Comparison of ENCODE assay signal across 29 mouse cellular contexts in the genomic region with DNA sequence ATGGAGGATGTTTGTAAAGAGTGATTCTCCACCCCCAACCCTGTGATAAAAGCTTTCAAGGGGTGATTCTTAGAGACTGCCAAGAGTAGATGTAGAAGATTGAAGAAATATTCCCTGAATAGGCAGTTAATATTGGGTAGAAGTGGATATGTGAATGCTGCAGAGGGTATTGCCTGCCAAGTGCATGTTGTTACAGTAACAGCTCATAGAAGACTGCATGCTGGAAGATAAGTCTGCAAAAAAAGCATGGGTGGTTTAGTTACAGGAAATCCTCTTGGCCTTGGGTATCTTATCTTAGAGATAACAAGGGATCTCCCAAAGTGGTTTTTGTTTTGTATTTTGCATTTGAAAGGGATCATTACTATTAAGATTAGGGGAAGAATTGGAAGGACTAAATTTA. TPM values are rescaled to one million over a fixed set of nuclear protein-coding genes. Genes with fewer than 3 reads are reported as not detected.
DNase-seq lines count a peak whose midpoint lies in the region; ATAC-seq and TF ChIP-seq lines count a peak whose summit lies in the region.
"Had no signal": no experiment of that assay in that cellular context is flagged by ENCODE, and none has a peak within 500 bp of the region (broad histone marks: within the 10 kb centered on the region; RNA-seq: fewer than 3 reads in every experiment).

No protein-coding gene starts in this region.

- no peaks in the 10 kb centered on the region for H3K9me3 ChIP-seq in liver, embryonic 11.5 days (ENCODE audit: control insufficient read depth, low read length)
- H3K9me3 ChIP-seq in liver, embryonic 12.5 days (replicated peaks): no peaks in the 10 kb centered on the region
- H3K9me3 ChIP-seq: embryonic facial prominence, embryonic 13.5 days; embryonic facial prominence, embryonic 15.5 days; forebrain, embryonic 10.5 days; forebrain, embryonic 12.5 days had no signal

- no peak for DNase-seq in liver, embryonic 11.5 days (ENCODE audit: low spot score)
- DNase-seq in testis, postnatal 14 days (ENCODE audit: low spot score): no peak
- DNase-seq in cerebellum, postnatal 10 days: no peak
- DNase-seq in urinary bladder, postnatal 36 days (ENCODE audit: low spot score in 2 of 2): no peak
- DNase-seq: adrenal gland, adult 2 months; adrenal gland, postnatal 10 days; adrenal gland, postnatal 25 days; cerebellum, adult 11 months; cerebellum, adult 18-20 months; cerebellum, adult 8-10 months; cerebellum, adult 9-11 months; cerebellum, postnatal 25 days; embryo, embryonic 11 days had no signal

- peaks cover 3% of the 10 kb centered on the region; the same call in 1 of the 2 replicates for H3K4me1 ChIP-seq in liver, embryonic 11.5 days (replicated peaks; ENCODE audit: control insufficient read depth, insufficient read depth, low read length)
- H3K4me1 ChIP-seq in liver, embryonic 12.5 days: peaks cover 10% of the 10 kb centered on the region
- no peaks in the 10 kb centered on the region for H3K4me1 ChIP-seq in testis, adult 2 months (ENCODE audit: control insufficient read depth, insufficient read depth, low read length)
- H3K4me1 ChIP-seq: embryonic facial prominence, embryonic 13.5 days; embryonic facial prominence, embryonic 15.5 days; forebrain, embryonic 10.5 days; forebrain, embryonic 12.5 days had no signal

- H3K36me3 ChIP-seq in liver, embryonic 11.5 days (ENCODE audit: control insufficient read depth, insufficient read depth, low read length): no peaks in the 10 kb centered on the region
- no peaks in the 10 kb centered on the region for H3K36me3 ChIP-seq in liver, embryonic 12.5 days
- H3K36me3 ChIP-seq in testis, adult 2 months (ENCODE audit: control insufficient read depth, insufficient read depth, low read length): no peaks in the 10 kb centered on the region
- H3K36me3 ChIP-seq: embryonic facial prominence, embryonic 13.5 days; embryonic facial prominence, embryonic 15.5 days; forebrain, embryonic 10.5 days; forebrain, embryonic 12.5 days had no signal

- H3K27me3 ChIP-seq in liver, embryonic 11.5 days (replicated peaks; ENCODE audit: control insufficient read depth, insufficient read depth, low read length): no peaks in the 10 kb centered on the region
- H3K27me3 ChIP-seq in liver, embryonic 12.5 days (replicated peaks): no peaks in the 10 kb centered on the region
- no peaks in the 10 kb centered on the region for H3K27me3 ChIP-seq in testis, adult 2 months (ENCODE audit: control insufficient read depth, insufficient read depth, low read length)
- H3K27me3 ChIP-seq: embryonic facial prominence, embryonic 13.5 days; embryonic facial prominence, embryonic 15.5 days; forebrain, embryonic 12.5 days had no signal

- no peak overlapping the region for H3K4me2 ChIP-seq in liver, embryonic 11.5 days
- no peak overlapping the region for H3K4me2 ChIP-seq in liver, embryonic 12.5 days
- H3K4me2 ChIP-seq: embryonic facial prominence, embryonic 13.5 days; embryonic facial prominence, embryonic 15.5 days; forebrain, embryonic 12.5 days had no signal

- H3K9ac ChIP-seq in liver, embryonic 11.5 days (ENCODE audit: low read depth, low read length): no peak overlapping the region
- H3K9ac ChIP-seq in liver, embryonic 12.5 days: no peak overlapping the region
- H3K9ac ChIP-seq: embryonic facial prominence, embryonic 13.5 days; embryonic facial prominence, embryonic 15.5 days; forebrain, embryonic 12.5 days had no signal

- ATAC-seq in liver, embryonic 11.5 days (replicated peaks; ENCODE audit: low FRiP score): 0 out of 2 replicates have a peak, but pooled peaks have one; percentile 44
- no peak for ATAC-seq in liver, embryonic 12.5 days
- ATAC-seq in megakaryocyte progenitor cell, adult 5-6 weeks (replicated peaks; ENCODE audit: poor library complexity): peak; percentile 62
- ATAC-seq: forebrain, embryonic 14.5 days; forebrain, embryonic 16.5 days had no signal

- H3K27ac ChIP-seq in liver, embryonic 11.5 days (ENCODE audit: low read depth, low read length): no peak overlapping the region
- H3K27ac ChIP-seq in liver, embryonic 12.5 days: no peak overlapping the region
- peak overlapping the region; percentile 21; the same call in 1 of the 2 replicates for H3K27ac ChIP-seq in testis, adult 2 months (ENCODE audit: control insufficient read depth, insufficient read depth, low read depth, low read length)
- H3K27ac ChIP-seq: embryonic facial prominence, embryonic 13.5 days; embryonic facial prominence, embryonic 15.5 days; forebrain, embryonic 10.5 days; forebrain, embryonic 12.5 days had no signal

- H3K4me3 ChIP-seq in liver, embryonic 11.5 days (ENCODE audit: low read depth, low read length): no peak overlapping the region
- no peak overlapping the region for H3K4me3 ChIP-seq in liver, embryonic 12.5 days
- no peak overlapping the region for H3K4me3 ChIP-seq in testis, adult 2 months (ENCODE audit: control insufficient read depth, low read depth, low read length)
- H3K4me3 ChIP-seq: embryonic facial prominence, embryonic 13.5 days; embryonic facial prominence, embryonic 15.5 days; erythroblast, embryonic 14.5 days; forebrain, embryonic 10.5 days; forebrain, embryonic 12.5 days had no signal

- no peak for TF ChIP-seq CTCF in testis, adult 2 months (IDR thresholded peaks at IDR 0.05; ENCODE audit: control insufficient read depth, insufficient read depth, insufficient replicate concordance, low read depth, low read length)

- no peak for TF ChIP-seq POLR2A in testis, adult 2 months (IDR thresholded peaks at IDR 0.05; ENCODE audit: control insufficient read depth, low read depth, low read length)

RNA-seq across cellular contexts. Expression of a gene that starts 30.7 kb away (rescaled TPM):
- 19.9 and 20.6 TPM in 2 replicates for polyA plus RNA-seq in liver, embryonic 11.5 days (2014; fragmentation: Nextera tagmentation; extraction: Ambion mirVana)
- polyA plus RNA-seq in liver, embryonic 12.5 days (2016; fragmentation: Nextera tagmentation; extraction: Ambion mirVana): 11.3 and 11.8 TPM in 2 replicates
- polyA plus RNA-seq in testis, adult 2 months (2012; rRNA removed): 16.3 and 20.1 TPM in 2 replicates
- 2.4 and 7.0 TPM in 2 replicates for total RNA-seq in megakaryocyte progenitor cell, adult 5-6 weeks (2015)
- 3.8 and 11.3 TPM in 2 replicates for total RNA-seq in megakaryocyte progenitor cell, adult 5-6 weeks (2017)
- total RNA-seq: MEL had no signal

RNA-seq across cellular contexts. Expression of a gene that starts 36.3 kb away (rescaled TPM):
- not detected in 2 replicates for polyA plus RNA-seq in liver, embryonic 11.5 days (2014; fragmentation: Nextera tagmentation; extraction: Ambion mirVana)
- not detected in 2 replicates for polyA plus RNA-seq in liver, embryonic 12.5 days (2016; fragmentation: Nextera tagmentation; extraction: Ambion mirVana)
- polyA plus RNA-seq in testis, adult 2 months (2012; rRNA removed): 20.2 and 23.5 TPM in 2 replicates
- total RNA-seq in megakaryocyte progenitor cell, adult 5-6 weeks (2015): not detected in 2 replicates
- total RNA-seq in megakaryocyte progenitor cell, adult 5-6 weeks (2017): not detected in 2 replicates
- total RNA-seq: adrenal gland, adult 2 months; adrenal gland, postnatal 10 days; adrenal gland, postnatal 25 days; adrenal gland, postnatal 4 days; ES-E14; MEL had no signal
- polyA plus RNA-seq: adrenal gland, adult 2 months; brain, embryonic 14.5 days; C2C12; embryonic facial prominence, embryonic 11.5 days; embryonic facial prominence, embryonic 13.5 days; embryonic facial prominence, embryonic 15.5 days; erythroblast, embryonic 14.5 days; forebrain, embryonic 10.5 days; forebrain, embryonic 12.5 days; forebrain, embryonic 14.5 days; forebrain, embryonic 16.5 days had no signal

Comparison
In these comparisons a context has a peak if more than half of its experiments do, and no peak if none do; other contexts are left out.
1. RNA of a gene that starts 36.3 kb away (polyA plus RNA-seq): 20.2 to 23.5 TPM in testis, adult 2 months; not detected in liver, embryonic 11.5 days and not detected in liver, embryonic 12.5 days; every median in the first group is over 10 times any median in the second.